Mouse (Mus musculus): ENCODE results near the gene Gmpr2. TPM values are rescaled to one million over a fixed set of nuclear protein-coding genes. Genes with fewer than 3 reads are reported as not detected.

Gene Gmpr2
- polyA plus RNA-seq, 1 experiment from 2014 or later, result 60.8 TPM

GRCm38 (mm10) chr14:55649884-55650283 is 21.9 kb upstream of the Gmpr2 start, which contains the start of gene Tssk4:
TSS of gene Tssk4 (plus strand) at chr14:55650184.
- Histone ChIP-seq H3K36me3 (peaks cover 23% of the 10 kb centered on the region), H3K4me3 (no peak within 1 kb of the TSS), H3K4me1 (peaks cover 5% of the 10 kb centered on the region), H3K9me3 (replicated peaks) (no peaks in the 10 kb centered on the region), H3K27me3 (ENCODE audit: low read depth, poor library complexity, severe bottlenecking) (no peaks in the 10 kb centered on the region), H3K27ac (no peak within 1 kb of the TSS)
- WGBS, result 98% methylated on average over 2 of the region's 2 CpGs
- no peak for DNase-seq (ENCODE audit: low spot score)

DNA sequence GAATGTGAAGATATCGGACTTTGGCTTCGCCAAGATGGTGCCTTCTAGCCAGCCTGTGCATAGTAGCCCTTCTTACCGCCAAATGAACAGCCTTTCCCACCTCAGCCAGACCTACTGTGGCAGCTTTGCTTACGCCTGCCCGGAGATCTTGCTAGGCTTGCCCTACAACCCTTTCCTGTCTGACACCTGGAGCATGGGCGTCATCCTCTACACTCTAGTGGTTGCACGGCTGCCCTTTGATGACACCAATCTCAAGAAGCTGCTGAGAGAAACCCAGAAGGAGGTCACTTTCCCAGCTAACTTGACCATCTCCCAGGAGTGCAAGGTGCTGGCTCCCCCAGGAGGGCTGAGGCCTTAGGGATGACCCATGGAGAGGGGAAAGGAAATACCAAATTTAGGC is 20.2 kb upstream of the Gmpr2 start:
- DNase-seq (ENCODE audit: low spot score), result no peak
- no peak overlapping the region for H3K27ac ChIP-seq
- peaks cover 11% of the 10 kb centered on the region for H3K36me3 ChIP-seq
- no peak overlapping the region for H3K4me3 ChIP-seq
- no peaks in the 10 kb centered on the region for H3K9me3 ChIP-seq (replicated peaks)
- no peaks in the 10 kb centered on the region for H3K27me3 ChIP-seq (ENCODE audit: low read depth, poor library complexity, severe bottlenecking)
- WGBS, result 85% methylated on average over 7 of the region's 7 CpGs
- H3K4me1 ChIP-seq, result no peaks in the 10 kb centered on the region

DNA sequence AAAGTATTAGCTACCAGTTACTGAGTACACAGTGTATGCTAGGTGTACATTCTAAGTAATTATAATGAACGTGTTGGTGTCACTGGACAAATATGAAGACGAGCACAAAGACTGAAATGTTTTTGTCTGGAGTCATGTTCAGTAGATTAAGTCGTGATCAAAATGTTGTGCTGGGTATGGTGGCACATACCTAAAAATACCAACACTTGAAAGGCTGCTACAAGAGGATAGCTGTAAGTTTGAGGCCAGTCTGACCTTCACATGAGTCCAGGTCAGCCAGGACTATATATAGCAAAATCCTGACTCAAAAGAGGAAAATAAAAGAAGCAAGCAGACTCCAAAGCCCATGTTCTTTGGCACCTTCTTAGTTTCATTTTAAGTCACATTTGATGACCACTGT is 14.8 kb upstream of the Gmpr2 start:
- 0 out of 2 replicates have a peak, but pooled peaks cover 10% of the 10 kb centered on the region for H3K4me1 ChIP-seq
- H3K27me3 ChIP-seq (ENCODE audit: low read depth, poor library complexity, severe bottlenecking), result no peaks in the 10 kb centered on the region
- H3K36me3 ChIP-seq, result peaks cover 28% of the 10 kb centered on the region
- H3K27ac ChIP-seq, result no peak overlapping the region
- 86% methylated on average over 3 of the region's 3 CpGs for WGBS
- no peak overlapping the region for H3K4me3 ChIP-seq
- H3K9me3 ChIP-seq (replicated peaks), result no peaks in the 10 kb centered on the region
- DNase-seq (ENCODE audit: low spot score), result no peak

GRCm38 (mm10) chr14:55658011-55658410 is 13.7 kb upstream of the Gmpr2 start:
- no peaks in the 10 kb centered on the region for H3K27me3 ChIP-seq (ENCODE audit: low read depth, poor library complexity, severe bottlenecking)
- no peak overlapping the region for H3K27ac ChIP-seq
- no peak for DNase-seq (ENCODE audit: low spot score)
- WGBS, result 92% methylated on average over 5 of the region's 5 CpGs
- no peaks in the 10 kb centered on the region for H3K9me3 ChIP-seq (replicated peaks)
- peaks cover 39% of the 10 kb centered on the region for H3K36me3 ChIP-seq
- 0 out of 2 replicates have a peak, but pooled peaks cover 10% of the 10 kb centered on the region for H3K4me1 ChIP-seq
- no peak overlapping the region for H3K4me3 ChIP-seq

DNA sequence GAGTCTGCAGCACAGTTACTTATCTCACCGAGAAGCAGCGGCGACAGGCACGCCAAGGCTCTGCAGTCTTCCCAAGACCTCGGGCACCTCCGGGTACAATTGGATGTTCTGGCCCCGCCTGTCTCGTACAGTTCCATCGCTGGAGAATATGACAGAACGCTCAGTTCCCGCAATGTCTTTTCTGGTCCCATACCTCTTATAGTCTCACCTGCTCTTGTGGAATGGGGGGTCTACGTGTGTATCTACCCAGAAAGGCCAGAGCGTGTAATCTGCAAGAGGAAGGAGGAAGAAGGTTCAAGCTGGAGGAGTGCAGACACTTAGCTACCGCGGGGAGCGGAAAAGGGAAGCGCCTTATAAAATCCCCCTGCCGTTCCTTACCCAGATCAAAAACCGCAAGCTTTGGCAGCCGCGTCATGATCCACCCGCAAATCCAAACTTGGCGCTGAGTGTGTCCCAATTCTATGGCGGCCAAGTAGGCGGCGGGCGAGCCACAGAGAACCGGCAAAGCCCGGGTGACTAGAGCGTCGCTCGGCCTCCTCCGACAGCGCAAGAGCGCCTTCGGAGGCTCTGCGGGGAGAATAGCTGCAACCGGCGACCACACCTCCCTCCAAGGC is 11.7 kb upstream of the Gmpr2 start, which contains the start of gene Mdp1:
TSS of gene Mdp1 (minus strand) at position 549 of the 614 bp plus-strand sequence.
- peak within 1 kb of the TSS; percentile 77 for H3K4me3 ChIP-seq
- peak; percentile 79 for DNase-seq (ENCODE audit: low spot score)
- H3K4me1 ChIP-seq, result 0 out of 2 replicates have a peak, but pooled peaks cover 10% of the 10 kb centered on the region
- H3K36me3 ChIP-seq, result peaks cover 50% of the 10 kb centered on the region
- no peaks in the 10 kb centered on the region for H3K9me3 ChIP-seq (replicated peaks)
- H3K27ac ChIP-seq, result peak within 1 kb of the TSS; percentile 87
- WGBS, result under 1% methylated on average over 39 of the region's 39 CpGs
- H3K27me3 ChIP-seq (ENCODE audit: low read depth, poor library complexity, severe bottlenecking), result no peaks in the 10 kb centered on the region

DNA sequence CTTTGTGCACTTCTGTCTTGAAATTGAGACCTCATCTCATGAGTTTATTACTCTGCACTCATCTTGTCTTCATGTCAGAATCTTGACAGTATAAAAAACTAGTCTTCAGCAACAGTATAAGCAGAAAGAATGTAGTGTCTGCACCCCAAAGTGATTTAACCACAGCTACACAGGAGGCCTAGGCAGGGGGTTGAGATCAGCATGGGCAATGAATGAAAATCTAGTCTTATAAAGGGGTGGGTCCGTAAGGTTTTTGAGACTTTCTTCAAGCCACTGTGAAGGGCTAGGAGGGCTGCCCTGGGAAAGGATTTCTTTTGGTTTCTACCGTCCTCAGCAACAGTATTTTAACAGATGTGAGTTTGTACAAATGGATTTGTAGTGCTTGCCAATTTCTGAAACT is 11.1 kb upstream of the Gmpr2 start:
- Histone ChIP-seq H3K27ac (0 out of 2 replicates have a peak overlapping the region, but pooled peaks have one; percentile 87), H3K9me3 (replicated peaks) (no peaks in the 10 kb centered on the region), H3K36me3 (peaks cover 53% of the 10 kb centered on the region), H3K4me1 (0 out of 2 replicates have a peak, but pooled peaks cover 10% of the 10 kb centered on the region), H3K27me3 (ENCODE audit: low read depth, poor library complexity, severe bottlenecking) (no peaks in the 10 kb centered on the region), H3K4me3 (peak overlapping the region; percentile 77)
- WGBS, result 48% methylated on average over 2 of the region's 2 CpGs
- no peak for DNase-seq (ENCODE audit: low spot score)

DNA sequence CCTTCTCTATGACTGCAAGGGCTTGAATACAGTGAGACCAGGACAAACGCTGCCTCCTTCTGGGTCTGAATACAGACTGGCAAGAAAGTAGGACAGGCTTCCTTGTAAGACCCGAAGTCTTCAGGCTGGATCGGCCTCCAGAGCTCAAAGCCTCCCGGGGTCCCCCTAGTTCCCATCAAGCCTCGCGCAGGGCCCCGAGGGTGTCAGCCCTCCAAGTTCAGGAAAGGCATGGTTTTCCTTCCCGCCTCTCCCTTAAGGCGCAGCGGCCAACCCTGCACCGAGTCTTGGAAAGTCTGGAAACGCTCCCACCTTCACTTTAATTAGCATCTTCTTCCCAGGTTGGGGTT is 282 bp upstream of the Gmpr2 start:
- Histone ChIP-seq H3K36me3 (peaks cover 46% of the 10 kb centered on the region), H3K9me3 (replicated peaks) (no peaks in the 10 kb centered on the region), H3K4me3 (peak overlapping the region; percentile 87), H3K27ac (peak overlapping the region; percentile 94), H3K27me3 (ENCODE audit: low read depth, poor library complexity, severe bottlenecking) (no peaks in the 10 kb centered on the region), H3K4me1 (peaks cover 23% of the 10 kb centered on the region)
- 1% methylated on average over 12 of the region's 12 CpGs for WGBS
- DNase-seq (ENCODE audit: low spot score), result no peak

- Histone ChIP-seq H3K4me1 (peaks cover 23% of the 10 kb centered on the region), H3K27ac (peak overlapping the region; percentile 94), H3K9me3 (replicated peaks) (no peaks in the 10 kb centered on the region), H3K27me3 (ENCODE audit: low read depth, poor library complexity, severe bottlenecking) (no peaks in the 10 kb centered on the region), H3K4me3 (peak overlapping the region; percentile 87), H3K36me3 (peaks cover 53% of the 10 kb centered on the region)
- no peak for DNase-seq (ENCODE audit: low spot score)
- 81% methylated on average over 7 of the region's 7 CpGs for WGBS
These were observed 960 bp downstream of the Gmpr2 start for GRCm38 (mm10) chr14:55672741-55673060.

- Histone ChIP-seq H3K4me1 (peaks cover 19% of the 10 kb centered on the region), H3K27me3 (ENCODE audit: low read depth, poor library complexity, severe bottlenecking) (no peaks in the 10 kb centered on the region), H3K36me3 (peaks cover 60% of the 10 kb centered on the region), H3K4me3 (no peak overlapping the region), H3K9me3 (replicated peaks) (no peaks in the 10 kb centered on the region), H3K27ac (no peak overlapping the region)
- no peak for DNase-seq (ENCODE audit: low spot score)
- WGBS, result 88% methylated on average over 4 of the region's 4 CpGs
These were observed 5.9 kb downstream of the Gmpr2 start for GRCm38 (mm10) chr14:55677615-55678014.

- peak within 1 kb of the TSS; percentile 90 for H3K4me3 ChIP-seq
- H3K9me3 ChIP-seq (replicated peaks), result no peaks in the 10 kb centered on the region
These were observed 9.7 kb downstream of the Gmpr2 start, which contains the start of gene Tinf2 for GRCm38 (mm10) chr14:55681160-55682117. TSS of gene Tinf2 (minus strand) at chr14:55681820.

DNA sequence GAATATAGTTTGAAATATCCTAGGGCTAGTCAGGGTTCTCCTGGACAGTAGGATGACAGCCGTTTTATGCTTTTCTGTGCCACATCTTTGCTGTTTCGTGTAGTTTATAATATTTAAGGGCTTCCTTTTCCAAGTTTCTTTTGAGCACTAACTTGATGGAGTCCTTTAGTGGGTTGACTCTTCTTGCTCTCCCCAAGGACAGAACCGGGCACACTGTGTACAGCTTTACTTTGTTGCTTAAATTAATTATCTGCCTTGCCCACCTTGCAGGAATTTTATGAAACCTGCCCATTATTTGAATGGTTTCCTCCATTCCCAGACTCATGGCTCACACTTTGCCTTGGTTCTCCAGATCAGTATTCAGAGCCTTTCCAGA is 10.4 kb downstream of the Gmpr2 start:
- Histone ChIP-seq H3K36me3 (peaks cover 35% of the 10 kb centered on the region), H3K9me3 (replicated peaks) (no peaks in the 10 kb centered on the region), H3K27ac (peak overlapping the region; percentile 90), H3K4me1 (peaks cover 14% of the 10 kb centered on the region), H3K4me3 (peak overlapping the region; percentile 90), H3K27me3 (ENCODE audit: low read depth, poor library complexity, severe bottlenecking) (no peaks in the 10 kb centered on the region)
- DNase-seq (ENCODE audit: low spot score), result no peak
- WGBS, result 21% methylated on average over 3 of the region's 3 CpGs

More at GRCm38 (mm10) chr14:55681160-55682117, 9.7 kb downstream of the Gmpr2 start, which contains the start of gene Tinf2:
- peak within 1 kb of the TSS; percentile 90 for H3K27ac ChIP-seq
- H3K27me3 ChIP-seq (ENCODE audit: low read depth, poor library complexity, severe bottlenecking), result no peaks in the 10 kb centered on the region
- under 1% methylated on average over 66 of the region's 66 CpGs for WGBS
- peak; percentile 98 for DNase-seq (ENCODE audit: low spot score)
- peaks cover 42% of the 10 kb centered on the region for H3K36me3 ChIP-seq
- peaks cover 14% of the 10 kb centered on the region for H3K4me1 ChIP-seq

DNA sequence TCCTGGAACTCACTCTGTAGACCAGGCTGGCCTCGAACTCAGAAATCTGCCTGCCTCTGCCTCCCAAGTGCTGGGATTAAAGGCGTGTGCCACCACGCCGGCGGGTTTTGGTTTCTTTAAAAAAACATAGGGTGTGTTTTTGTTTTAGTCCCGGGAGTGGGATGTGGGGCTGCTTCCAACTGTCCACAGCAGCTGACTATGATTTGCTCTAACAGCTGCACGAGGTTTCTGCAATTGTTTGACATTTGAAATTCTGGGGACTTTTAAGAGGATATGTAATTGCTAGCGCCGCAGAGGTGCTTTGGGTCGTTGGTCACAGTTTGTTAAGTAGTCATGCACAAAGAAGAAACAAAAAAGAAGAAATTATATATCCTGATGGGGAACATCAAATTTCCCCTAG is 17.7 kb downstream of the Gmpr2 start:
- Histone ChIP-seq H3K4me1 (no peaks in the 10 kb centered on the region), H3K9me3 (replicated peaks) (no peaks in the 10 kb centered on the region), H3K27me3 (ENCODE audit: low read depth, poor library complexity, severe bottlenecking) (no peaks in the 10 kb centered on the region), H3K36me3 (no peaks in the 10 kb centered on the region), H3K27ac (no peak overlapping the region), H3K4me3 (no peak overlapping the region)
- DNase-seq (ENCODE audit: low spot score), result no peak
- 84% methylated on average over 10 of the region's 10 CpGs for WGBS

DNA sequence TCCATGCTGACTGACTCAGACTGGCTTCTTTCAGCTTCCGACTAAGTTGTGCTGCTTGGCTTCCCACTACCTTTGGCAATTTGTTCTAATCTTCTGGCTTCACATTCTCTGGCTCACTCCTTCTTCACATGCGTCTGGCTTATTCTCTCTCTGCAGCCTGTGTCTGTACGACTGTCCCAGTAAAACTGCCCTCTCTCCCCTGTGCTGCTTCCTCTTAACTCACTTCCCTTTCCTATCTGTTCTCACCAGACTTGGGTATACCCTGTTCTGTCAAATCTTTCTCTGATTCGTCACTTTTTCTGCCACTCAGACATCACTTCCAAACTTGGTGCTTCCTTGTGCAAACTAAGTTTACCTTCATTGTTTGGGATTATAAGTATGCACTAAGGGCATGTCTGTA is 25.5 kb downstream of the Gmpr2 start:
- no peaks in the 10 kb centered on the region for H3K36me3 ChIP-seq
- H3K27ac ChIP-seq, result no peak overlapping the region
- no peaks in the 10 kb centered on the region for H3K4me1 ChIP-seq
- no peak for DNase-seq (ENCODE audit: low spot score)
- H3K27me3 ChIP-seq (ENCODE audit: low read depth, poor library complexity, severe bottlenecking), result no peaks in the 10 kb centered on the region
- H3K4me3 ChIP-seq, result no peak overlapping the region
- H3K9me3 ChIP-seq (replicated peaks), result no peaks in the 10 kb centered on the region
- 87% methylated on average over 4 of the region's 4 CpGs for WGBS
